Mouse (Mus musculus): Measurements from ENCODE around the gene Eif2b3. TPM values are rescaled to one million over a fixed set of nuclear protein-coding genes. Genes with fewer than 3 reads are reported as not detected.

Eif2b3 gene
- polyA plus RNA-seq, 1 experiment from 2014 or later = 42.1 TPM

Other genes with a start within 250 kb of the Eif2b3 start
- 32.6 and 36.7 TPM in 2 replicates for gene Toe1, start 211.8 kb upstream of the Eif2b3 start, polyA plus RNA-seq (2015; fragmentation: Nextera tagmentation; extraction: Ambion mirVana)
- 8.4 and 10.2 TPM in 2 replicates for gene Mutyh, start 211.7 kb upstream of the Eif2b3 start, polyA plus RNA-seq (2015; fragmentation: Nextera tagmentation; extraction: Ambion mirVana)
- gene Hpdl, start 197.7 kb upstream of the Eif2b3 start, polyA plus RNA-seq (2015; fragmentation: Nextera tagmentation; extraction: Ambion mirVana) = 0.48 and 0.52 TPM in 2 replicates
- gene Zswim5, start 142.0 kb upstream of the Eif2b3 start, polyA plus RNA-seq (2015; fragmentation: Nextera tagmentation; extraction: Ambion mirVana) = 8.8 and 9.1 TPM in 2 replicates
- 59.1 and 63.4 TPM in 2 replicates for gene Urod, start 25.0 kb upstream of the Eif2b3 start, polyA plus RNA-seq (2015; fragmentation: Nextera tagmentation; extraction: Ambion mirVana)
- gene Hectd3, start 24.1 kb upstream of the Eif2b3 start, polyA plus RNA-seq (2015; fragmentation: Nextera tagmentation; extraction: Ambion mirVana) = 27.4 and 27.7 TPM in 2 replicates
- gene Ptch2, start 76.7 kb downstream of the Eif2b3 start, polyA plus RNA-seq (2015; fragmentation: Nextera tagmentation; extraction: Ambion mirVana) = 2.9 and 5.5 TPM in 2 replicates
- gene Btbd19, start 106.3 kb downstream of the Eif2b3 start, polyA plus RNA-seq (2015; fragmentation: Nextera tagmentation; extraction: Ambion mirVana) = 4.3 and 4.8 TPM in 2 replicates
- 0.35 and 0.53 TPM in 2 replicates for gene Tctex1d4, start 107.4 kb downstream of the Eif2b3 start, polyA plus RNA-seq (2015; fragmentation: Nextera tagmentation; extraction: Ambion mirVana)
- 9.6 and 10.2 TPM in 2 replicates for gene Plk3, start 114.6 kb downstream of the Eif2b3 start, polyA plus RNA-seq (2015; fragmentation: Nextera tagmentation; extraction: Ambion mirVana)
- 418 and 427 TPM in 2 replicates for gene Rps8, start 136.8 kb downstream of the Eif2b3 start, polyA plus RNA-seq (2015; fragmentation: Nextera tagmentation; extraction: Ambion mirVana)
- 27.2 and 33.2 TPM in 2 replicates for gene Kif2c, start 163.2 kb downstream of the Eif2b3 start, polyA plus RNA-seq (2015; fragmentation: Nextera tagmentation; extraction: Ambion mirVana)
- gene Tmem53, start 232.5 kb downstream of the Eif2b3 start, polyA plus RNA-seq (2015; fragmentation: Nextera tagmentation; extraction: Ambion mirVana) = 5.3 and 6.2 TPM in 2 replicates
- 0.65 and 0.68 TPM in 2 replicates for gene Armh1, start 232.7 kb downstream of the Eif2b3 start, polyA plus RNA-seq (2015; fragmentation: Nextera tagmentation; extraction: Ambion mirVana)

All from forebrain, embryonic 16.5 days (tissue).